In the genomic region with DNA sequence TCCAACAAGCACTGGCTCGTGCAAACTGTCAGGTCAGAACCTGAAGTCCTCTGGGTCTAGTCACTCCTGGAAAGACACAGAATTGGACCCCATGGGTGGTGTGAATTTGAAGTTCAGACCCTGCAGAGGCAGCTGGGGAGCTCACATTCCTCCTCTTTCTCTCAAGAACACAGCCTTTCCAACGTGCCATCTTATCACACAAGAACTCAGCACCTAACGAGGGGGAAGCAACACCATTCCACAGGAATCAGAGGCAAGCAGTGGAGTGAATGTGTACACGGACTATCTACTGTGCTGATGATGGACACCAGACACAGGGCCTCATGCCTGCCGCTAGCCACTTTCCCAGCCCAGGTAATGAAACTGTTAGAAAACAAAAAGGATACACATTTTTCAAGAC, we compare ENCODE assay signal across 10 mouse cellular contexts. TPM values are rescaled to one million over a fixed set of nuclear protein-coding genes. Genes with fewer than 3 reads are reported as not detected.
DNase-seq lines count a peak whose midpoint lies in the region; ATAC-seq and TF ChIP-seq lines count a peak whose summit lies in the region.
"Had no signal": no experiment of that assay in that cellular context is flagged by ENCODE, and none has a peak within 500 bp of the region (broad histone marks: within the 10 kb centered on the region; RNA-seq: fewer than 3 reads in every experiment).

No protein-coding gene starts in this region.

- H3K4me3 ChIP-seq in erythroblast, embryonic 14.5 days (replicated peaks), result peak overlapping the region; percentile 70
- H3K4me3 ChIP-seq in layer of hippocampus, adult 2 months, result peak overlapping the region; percentile 91; the same call in 1 of the 2 replicates
- 0 out of 2 replicates have a peak overlapping the region, but pooled peaks have one; percentile 16 for H3K4me3 ChIP-seq in embryonic facial prominence, embryonic 12.5 days
- peak overlapping the region; percentile 90 for H3K4me3 ChIP-seq in liver, embryonic 13.5 days (replicated peaks)

- H3K4me2 ChIP-seq in embryonic facial prominence, embryonic 12.5 days (replicated peaks), result peak overlapping the region; percentile 61
- peak overlapping the region; percentile 93 for H3K4me2 ChIP-seq in liver, embryonic 13.5 days

- 80% methylated on average over 5 of the region's 5 CpGs for WGBS in embryonic facial prominence, embryonic 12.5 days
- WGBS in liver, embryonic 13.5 days (ENCODE audit: insufficient replicate concordance), result 47% methylated on average over 5 of the region's 5 CpGs

- no peak for TF ChIP-seq CTCF in layer of hippocampus, adult 2 months (conservative IDR thresholded peaks at IDR 0.05)

- peaks cover 48% of the 10 kb centered on the region for H3K4me1 ChIP-seq in erythroblast, embryonic 14.5 days (ENCODE audit: control insufficient read depth)
- H3K4me1 ChIP-seq in embryonic facial prominence, embryonic 12.5 days, result peaks cover 14% of the 10 kb centered on the region
- peaks cover 52% of the 10 kb centered on the region for H3K4me1 ChIP-seq in liver, embryonic 13.5 days (replicated peaks)

- H3K36me3 ChIP-seq in erythroblast, embryonic 14.5 days (ENCODE audit: control insufficient read depth), result peaks cover 56% of the 10 kb centered on the region
- peaks cover 43% of the 10 kb centered on the region for H3K36me3 ChIP-seq in embryonic facial prominence, embryonic 12.5 days
- peaks cover 48% of the 10 kb centered on the region for H3K36me3 ChIP-seq in liver, embryonic 13.5 days

- no peaks in the 10 kb centered on the region for H3K27me3 ChIP-seq in erythroblast, embryonic 14.5 days (ENCODE audit: control insufficient read depth)
- H3K27me3 ChIP-seq in embryonic facial prominence, embryonic 12.5 days, result no peaks in the 10 kb centered on the region
- no peaks in the 10 kb centered on the region for H3K27me3 ChIP-seq in liver, embryonic 13.5 days

- H3K9me3 ChIP-seq in erythroblast, embryonic 14.5 days (ENCODE audit: control insufficient read depth, low read length), result no peaks in the 10 kb centered on the region
- H3K9me3 ChIP-seq in embryonic facial prominence, embryonic 12.5 days, result no peaks in the 10 kb centered on the region
- no peaks in the 10 kb centered on the region for H3K9me3 ChIP-seq in liver, embryonic 13.5 days (replicated peaks)

- H3K27ac ChIP-seq in layer of hippocampus, adult 2 months, result no peak overlapping the region
- no peak overlapping the region for H3K27ac ChIP-seq in embryonic facial prominence, embryonic 12.5 days
- no peak overlapping the region for H3K27ac ChIP-seq in liver, embryonic 13.5 days

- no peak for ATAC-seq in erythroblast, adult 5-6 weeks (replicated peaks; ENCODE audit: low FRiP score, poor library complexity, severe bottlenecking)
- ATAC-seq in embryonic facial prominence, embryonic 12.5 days (ENCODE audit: insufficient number of reproducible peaks, insufficient read depth, low FRiP score, low TSS enrichment), result no peak
- no peak for ATAC-seq in liver, embryonic 13.5 days (ENCODE audit: low read depth)

- H3K9ac ChIP-seq in embryonic facial prominence, embryonic 12.5 days, result peak overlapping the region; percentile 54
- peak overlapping the region; percentile 97; the same call in 1 of the 2 replicates for H3K9ac ChIP-seq in liver, embryonic 13.5 days

- DNase-seq in layer of hippocampus, adult 2 months (ENCODE audit: low spot score in 2 of 2), result no peak
- no peak for DNase-seq in layer of hippocampus, adult 18-20 months (ENCODE audit: low spot score in 2 of 2)
- no peak for DNase-seq in liver, embryonic 13.5 days
- no peak for DNase-seq in cerebellum, postnatal 4 days (ENCODE audit: low spot score in 2 of 2)
- DNase-seq in layer of hippocampus, adult 11-12 months (ENCODE audit: low spot score), result no peak
- DNase-seq: cerebellum, postnatal 14 days; left cerebral cortex, postnatal 4 days had no signal

RNA-seq across cellular contexts. Expression of gene Sec61a1, which starts 2.0 kb away (rescaled TPM):
- 2.8 and 4.0 TPM in 2 replicates for polyA plus RNA-seq in erythroblast, embryonic 14.5 days (2012)
- 26.1 and 35.1 TPM in 2 replicates for total RNA-seq in erythroblast, adult 5-6 weeks (2015; ENCODE audit: low replicate concordance)
- 33.3 and 37.7 TPM in 2 replicates for total RNA-seq in erythroblast, adult 5-6 weeks (2017; ENCODE audit: low replicate concordance)
- total RNA-seq in layer of hippocampus, adult 2 months (2021), result 10 to 100 TPM; 80.9 to 94.0 TPM
- 10 to 100 TPM; 79.5 to 80.1 TPM for total RNA-seq in layer of hippocampus, adult 18-20 months (2021)
- 237 and 245 TPM in 2 replicates for polyA plus RNA-seq in embryonic facial prominence, embryonic 12.5 days (2016; fragmentation: Nextera tagmentation; extraction: Ambion mirVana)
- polyA plus RNA-seq in liver, embryonic 13.5 days (2015; fragmentation: Nextera tagmentation; extraction: Ambion mirVana), result 113 and 132 TPM in 2 replicates

RNA-seq across cellular contexts. Expression of gene Ruvbl1, which starts 51.5 kb away (rescaled TPM):
- polyA plus RNA-seq in erythroblast, embryonic 14.5 days (2012), result 1.5 and 3.4 TPM in 2 replicates
- 8.1 and 12.5 TPM in 2 replicates for total RNA-seq in erythroblast, adult 5-6 weeks (2015; ENCODE audit: low replicate concordance)
- 23.4 and 35.0 TPM in 2 replicates for total RNA-seq in erythroblast, adult 5-6 weeks (2017; ENCODE audit: low replicate concordance)
- 10 to 100 TPM; 40.3 to 41.1 TPM for total RNA-seq in layer of hippocampus, adult 2 months (2021)
- total RNA-seq in layer of hippocampus, adult 18-20 months (2021), result 10 to 100 TPM; 38.7 to 43.7 TPM
- polyA plus RNA-seq in embryonic facial prominence, embryonic 12.5 days (2016; fragmentation: Nextera tagmentation; extraction: Ambion mirVana), result 152 and 154 TPM in 2 replicates
- polyA plus RNA-seq in liver, embryonic 13.5 days (2015; fragmentation: Nextera tagmentation; extraction: Ambion mirVana), result 113 and 122 TPM in 2 replicates

Comparison
In these comparisons a context has a peak if more than half of its experiments do, and no peak if none do; other contexts are left out.
1. H3K4me3 ChIP-seq: peak in every context shown above with its lines; median percentile 91 in layer of hippocampus, adult 2 months; 90 in liver, embryonic 13.5 days; 70 in erythroblast, embryonic 14.5 days; 16 in embryonic facial prominence, embryonic 12.5 days.